Mouse (Mus musculus) cerebellum, adult 2 months (tissue): ENCODE measurements around the gene Gif.
A peak's percentile ranks its signal among the peaks of the same experiment; 100 is the strongest.

Experiments used
- CTCF ChIP-seq: fragments of 200-500 bp; IDR thresholded peaks from 2 replicates; pipeline ENCODE4 v1.5.1; 2011; ENCODE audit warnings: low read depth, mild to moderate bottlenecking, control low read depth, low read length, moderate library complexity, borderline replicate concordance; ENCODE audit not compliant: insufficient read depth
- POLR2A ChIP-seq: fragments of 200-500 bp; IDR thresholded peaks from 2 replicates; pipeline ENCODE4 v1.6.1; 2011; ENCODE audit warnings: low read length, control low read depth, borderline replicate concordance; ENCODE audit not compliant: insufficient read depth

DNA sequence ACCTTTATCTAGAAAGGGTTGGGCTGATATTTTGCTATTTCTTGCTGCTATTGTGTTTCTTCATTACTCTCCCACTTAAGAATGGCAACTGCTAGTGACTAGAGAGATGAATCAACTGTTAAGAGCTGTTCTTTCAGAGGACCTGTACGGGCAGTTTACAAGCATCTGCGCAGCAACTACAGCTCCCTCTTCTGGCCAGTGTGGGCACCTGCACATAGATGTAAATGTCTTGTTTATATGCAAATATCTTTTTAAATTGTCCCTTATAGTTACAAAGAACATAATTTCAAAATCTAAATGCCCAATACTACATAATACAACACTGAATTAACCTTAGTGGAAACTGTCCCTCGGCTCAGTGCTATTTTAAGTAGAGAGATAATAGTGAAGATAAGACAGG, 20.8 kb downstream of the Gif start:
- peak; percentile 67 for TF ChIP-seq CTCF
- TF ChIP-seq POLR2A = no peak
